Mouse (Mus musculus): Measurements from ENCODE around the gene P3h1.

The P3h1 gene

DNA sequence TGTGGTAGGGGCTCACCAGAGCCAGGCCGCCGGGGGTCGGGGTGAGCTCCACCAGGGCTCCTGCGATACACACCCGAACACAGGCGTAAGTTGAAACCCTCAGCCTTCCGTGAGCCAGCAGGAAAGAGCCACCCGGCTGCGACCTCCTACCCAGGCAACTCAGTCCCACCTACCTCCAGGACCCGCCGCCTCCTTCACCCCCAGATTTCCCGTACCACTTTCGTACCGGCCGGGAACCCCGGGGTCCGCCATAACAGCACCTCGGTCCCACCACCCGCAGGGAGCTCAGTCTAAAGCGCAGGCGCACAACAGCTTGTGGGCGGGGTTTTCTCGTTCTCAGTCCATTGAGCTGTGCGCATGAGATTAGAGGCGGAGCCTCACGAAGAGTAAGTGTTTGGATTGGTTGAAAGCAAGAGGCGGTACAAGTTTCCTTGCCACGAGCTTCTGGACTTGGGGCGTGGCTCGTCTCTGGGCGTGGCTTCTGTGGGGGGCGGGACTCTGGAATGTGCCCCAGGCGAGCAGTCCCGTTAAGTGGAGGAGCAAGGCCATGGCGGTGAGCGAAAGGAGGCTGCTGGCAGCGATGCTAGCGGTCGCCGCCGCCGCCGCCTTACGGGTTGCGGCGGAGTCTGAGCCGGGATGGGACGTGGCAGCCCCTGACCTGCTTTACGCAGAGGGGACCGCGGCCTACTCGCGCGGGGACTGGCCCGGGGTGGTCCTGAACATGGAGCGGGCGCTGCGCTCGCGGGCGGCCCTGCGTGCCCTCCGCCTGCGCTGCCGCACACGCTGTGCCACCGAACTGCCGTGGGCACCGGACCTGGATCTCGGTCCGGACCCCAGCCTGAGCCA is at the start of gene P3h1, which contains the start of gene AU022252:
Gene P3h1 (plus strand): TSS at position 506 of the 846 bp plus-strand sequence.
Gene AU022252 (minus strand): TSS at position 303 of the 846 bp plus-strand sequence.
- peak; percentile 100 for DNase-seq

GRCm38 (mm10) chr4:119183525-119183924 is 49.2 kb upstream of the P3h1 start:
- DNase-seq = no peak

- DNase-seq = no peak
Measured at GRCm38 (mm10) chr4:119185771-119186170, 46.9 kb upstream of the P3h1 start.

DNA sequence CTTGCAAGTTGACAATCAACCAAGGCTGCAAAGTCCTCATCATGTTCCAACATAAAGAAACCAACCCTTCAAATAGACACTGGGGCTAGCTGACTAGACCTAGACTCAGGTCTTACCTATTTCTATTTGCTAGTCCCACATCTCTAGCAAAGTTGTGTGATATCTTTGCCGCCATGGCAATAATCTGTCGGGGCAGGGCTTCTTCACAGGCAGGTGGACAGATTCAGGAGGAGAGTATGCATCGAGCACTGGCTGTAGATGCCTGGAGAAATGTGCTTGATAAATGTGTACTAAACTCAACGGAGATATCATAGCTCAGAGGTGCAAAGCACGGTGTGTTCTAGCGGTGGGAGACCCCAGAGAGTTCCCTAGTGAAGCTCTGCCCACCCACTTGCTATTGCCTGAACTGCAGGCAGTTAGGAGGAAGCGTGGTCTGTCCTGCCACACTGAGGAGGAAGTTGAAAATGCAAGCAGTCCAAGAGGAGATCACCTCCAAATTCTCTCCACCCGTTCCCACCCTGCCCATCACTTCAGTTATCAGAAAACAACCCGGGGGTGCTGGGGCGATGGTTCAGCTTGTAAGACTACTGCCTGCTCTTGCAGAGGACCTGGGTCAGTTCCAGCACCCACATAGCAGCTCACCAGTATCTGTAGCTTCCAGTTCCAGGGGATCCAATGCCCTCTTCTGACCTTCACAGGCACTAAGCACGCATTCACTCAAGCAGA is 44.5 kb upstream of the P3h1 start:
- no peak for DNase-seq

DNA sequence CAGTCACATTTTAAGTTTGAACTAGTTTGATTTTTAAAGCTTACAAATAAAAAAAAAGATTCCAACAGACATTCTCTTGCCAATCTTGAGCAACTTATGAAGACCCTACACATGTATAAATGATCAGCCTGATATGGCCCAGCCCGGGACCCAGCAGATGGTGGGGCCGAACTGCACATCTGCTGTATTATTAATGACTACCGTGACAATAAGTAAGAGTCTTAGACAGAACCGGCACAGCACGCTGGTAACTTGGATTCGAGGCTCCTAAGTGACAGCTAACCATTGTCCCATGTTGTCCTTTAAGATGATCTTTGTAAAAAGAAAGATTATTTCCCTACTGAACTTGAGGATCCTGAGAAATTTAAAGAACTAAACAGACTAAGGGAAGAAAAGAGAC is 43.3 kb upstream of the P3h1 start:
- DNase-seq = no peak

DNA sequence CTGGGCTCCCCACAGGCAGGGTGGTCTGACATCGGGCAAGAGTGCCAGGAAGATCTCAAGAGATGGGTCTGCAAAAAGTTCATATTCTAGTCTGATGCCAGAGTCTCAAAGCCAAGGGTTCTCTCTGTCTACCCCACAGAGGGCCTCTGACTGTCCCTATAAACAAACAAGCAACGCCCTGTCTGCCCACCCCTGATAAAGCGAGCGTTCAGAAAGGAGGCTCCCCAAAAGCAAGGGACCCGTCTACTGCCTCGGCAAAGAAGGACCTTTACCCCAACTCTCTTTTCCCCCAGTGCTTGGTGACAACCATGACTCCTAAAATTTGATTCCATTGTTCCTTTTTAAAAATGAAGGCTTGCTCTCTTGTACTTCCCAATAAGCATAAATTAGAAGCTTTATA is 42.9 kb upstream of the P3h1 start, which contains the start of gene Ermap:
Gene Ermap (minus strand): TSS at position 148 of the 400 bp plus-strand sequence.
- no peak for DNase-seq

DNA sequence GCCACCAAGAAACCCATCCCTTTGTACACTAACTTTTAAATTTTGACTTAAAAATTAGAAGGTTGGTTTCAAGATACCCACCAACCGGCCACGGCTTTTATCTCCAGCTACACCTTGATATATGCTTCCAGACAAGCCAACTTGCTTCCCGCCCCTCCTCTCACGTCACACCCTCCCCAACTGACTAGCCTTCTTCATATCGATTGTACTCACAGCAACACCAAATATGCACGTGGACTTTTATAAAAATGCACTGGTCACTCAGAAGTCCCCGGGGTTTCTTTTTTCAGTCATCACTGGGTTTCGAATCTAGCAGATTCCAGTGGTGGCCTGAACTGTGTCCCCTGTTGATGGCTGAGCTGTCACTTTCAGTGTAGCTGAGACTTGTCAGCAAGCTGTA is 42.1 kb upstream of the P3h1 start:
- no peak for DNase-seq

DNA sequence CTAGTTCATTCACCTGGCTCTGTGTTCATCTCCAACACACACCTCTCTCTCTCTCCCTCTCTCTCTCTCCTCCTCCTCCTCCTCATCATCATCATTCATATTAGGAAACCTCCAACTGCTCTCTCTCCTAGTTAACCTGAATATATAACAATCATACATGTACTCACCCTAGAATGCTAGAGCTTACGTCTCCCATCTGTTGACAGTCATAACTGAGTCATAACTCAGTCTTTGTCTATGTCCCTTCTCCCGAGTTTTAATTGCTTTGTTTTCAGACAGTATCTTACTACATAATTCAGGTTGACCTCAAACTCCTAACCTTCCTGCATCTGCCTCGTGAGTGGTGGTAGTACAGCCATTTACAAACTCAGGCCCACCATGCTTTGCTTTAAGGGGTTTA is 41.4 kb upstream of the P3h1 start:
- DNase-seq = no peak

GRCm38 (mm10) chr4:119192757-119193156 is 40.0 kb upstream of the P3h1 start:
- DNase-seq = no peak

GRCm38 (mm10) chr4:119194909-119195581 is 37.7 kb upstream of the P3h1 start, which contains the start of gene Svbp:
Svbp (plus strand) TSS chr4:119195306.
- DNase-seq = peak; percentile 75 to 83

DNA sequence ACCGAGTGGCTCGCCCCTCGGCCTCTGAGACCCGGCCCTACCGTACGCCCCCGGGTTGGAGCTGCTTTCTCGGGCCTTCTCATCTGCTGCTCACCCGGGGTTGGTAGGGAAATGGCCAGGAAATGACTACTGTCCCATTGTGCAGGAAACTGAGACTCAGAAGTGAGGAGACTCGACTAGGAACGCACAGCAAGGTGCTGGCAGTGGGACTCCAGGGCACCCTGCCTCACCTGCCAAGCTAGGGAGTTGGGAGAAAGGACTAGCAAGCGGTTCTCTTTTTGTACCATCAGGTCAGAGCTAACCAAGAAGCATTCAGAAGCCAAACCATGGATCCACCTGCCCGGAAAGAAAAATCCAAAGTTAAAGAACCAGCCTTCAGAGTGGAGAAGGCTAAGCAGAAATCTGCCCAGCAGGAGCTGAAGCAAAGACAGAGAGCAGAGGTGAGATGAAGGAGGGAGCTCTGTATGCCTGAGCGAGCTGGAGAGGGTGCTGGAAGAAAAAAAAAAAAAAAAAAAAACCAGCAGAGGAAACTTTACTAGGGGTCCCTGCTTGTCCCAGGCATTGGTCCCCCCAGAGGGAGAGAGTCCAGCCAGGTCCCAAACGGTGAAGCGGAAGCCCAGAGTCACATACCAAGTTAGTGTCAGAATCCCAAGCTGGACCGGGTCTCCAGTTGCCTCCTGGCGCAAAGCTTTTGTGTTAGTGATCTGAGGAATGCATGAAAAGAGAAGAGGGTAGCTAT is 37.0 kb upstream of the P3h1 start:
- DNase-seq = peak in 1 of 2 experiments; percentile 26

- DNase-seq = no peak
Measured at GRCm38 (mm10) chr4:119198105-119198504, 34.6 kb upstream of the P3h1 start.

GRCm38 (mm10) chr4:119204672-119205071 is 28.0 kb upstream of the P3h1 start:
- DNase-seq = peak; percentile 25 to 68

DNA sequence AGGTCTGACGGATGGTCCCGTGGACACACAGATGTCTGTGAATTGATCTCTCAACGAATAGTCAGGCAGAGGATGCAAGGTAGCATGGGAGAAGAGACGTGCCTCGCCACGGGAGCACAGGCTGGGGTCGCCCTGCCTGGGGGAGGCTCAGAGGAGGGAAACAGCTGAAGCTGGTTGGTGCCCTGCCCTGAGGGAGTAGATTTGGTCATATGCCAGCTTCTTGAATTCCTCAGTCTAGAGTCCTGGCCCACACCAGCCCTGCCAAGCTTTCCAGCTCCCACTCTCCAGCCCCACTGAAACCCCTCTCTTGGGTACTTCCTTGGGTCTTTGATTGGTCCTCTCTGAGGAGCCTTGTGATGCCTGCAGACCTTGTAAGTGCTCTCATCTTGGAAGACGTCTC is 16.0 kb upstream of the P3h1 start:
- DNase-seq = no peak

DNA sequence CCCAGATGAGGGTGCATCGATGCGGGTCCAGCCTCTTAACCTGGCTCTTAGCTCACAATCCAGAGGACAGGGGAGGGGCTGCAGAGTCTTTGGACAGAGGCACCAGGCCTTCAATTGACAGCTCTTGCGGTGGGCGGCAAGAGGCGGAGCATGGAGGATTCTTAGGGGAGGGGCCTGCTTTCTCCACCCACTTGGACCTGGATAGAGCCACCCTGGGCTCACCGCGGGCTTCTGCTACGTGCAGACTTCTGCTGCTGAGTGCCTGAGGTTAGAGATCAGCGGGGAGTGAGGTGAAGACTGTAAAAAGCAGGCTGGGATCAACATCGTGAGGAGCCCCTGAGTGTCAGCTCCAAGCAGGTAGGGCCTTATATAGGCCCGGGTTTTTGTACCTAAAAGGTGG is 14.5 kb upstream of the P3h1 start, which contains the start of gene Tmem269:
Gene Tmem269 (minus strand): TSS at position 49 of the 400 bp plus-strand sequence.
- DNase-seq = no peak

GRCm38 (mm10) chr4:119223696-119224095 is 9.0 kb upstream of the P3h1 start:
- peak; percentile 27 to 41 for DNase-seq

- no peak for DNase-seq
Measured at GRCm38 (mm10) chr4:119224534-119224933, 8.2 kb upstream of the P3h1 start.

DNA sequence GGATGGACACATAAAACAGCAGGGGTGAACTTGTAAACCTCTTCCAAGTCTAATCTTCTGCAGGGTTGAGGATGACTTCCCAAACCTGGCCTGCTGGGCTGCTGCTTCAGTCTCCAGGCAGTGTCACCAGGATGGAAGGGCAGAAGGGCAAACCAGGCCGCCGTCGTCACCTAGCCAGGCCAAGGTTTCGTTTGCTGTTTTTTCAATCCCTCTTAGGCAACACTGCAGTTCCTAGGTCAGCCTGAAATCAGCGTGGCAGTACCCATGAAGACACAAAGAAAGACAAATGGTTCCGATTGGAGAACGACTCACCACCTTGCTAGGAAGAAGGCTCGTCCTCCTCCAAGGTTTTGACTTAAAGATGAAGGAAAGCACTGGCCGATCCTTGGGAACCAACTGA is 7.0 kb upstream of the P3h1 start:
- no peak for DNase-seq

GRCm38 (mm10) chr4:119226751-119227150 is 6.0 kb upstream of the P3h1 start:
- DNase-seq = no peak

DNA sequence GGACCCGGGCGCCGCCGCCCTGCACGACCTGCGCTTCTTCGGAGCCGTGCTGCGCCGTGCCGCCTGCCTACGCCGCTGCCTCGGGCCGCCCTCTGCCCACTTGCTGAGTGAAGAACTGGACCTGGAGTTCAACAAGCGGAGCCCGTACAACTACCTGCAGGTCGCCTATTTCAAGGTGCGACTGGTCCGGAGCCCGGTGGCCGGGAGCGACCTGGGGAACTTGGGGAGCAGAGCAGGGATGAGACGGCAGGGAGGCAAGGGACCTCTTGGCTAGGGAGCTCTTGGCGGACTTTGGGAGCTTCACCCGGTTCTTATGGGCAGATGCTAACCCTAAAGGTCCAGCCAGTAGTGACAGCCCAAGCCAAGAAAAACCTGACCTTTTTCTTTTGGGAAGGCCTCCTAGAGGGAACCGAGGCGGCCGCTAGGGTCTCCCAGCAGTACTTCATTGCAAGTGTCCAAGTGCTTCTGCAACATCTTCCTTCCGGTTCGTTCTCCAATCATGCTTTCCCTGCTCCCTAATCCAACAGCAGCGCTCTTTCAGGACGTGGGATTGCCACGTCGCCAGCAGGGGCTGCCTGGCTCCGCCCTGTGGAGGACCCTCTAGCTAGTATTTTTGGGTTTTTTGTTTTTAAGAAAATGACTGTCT is 664 bp downstream of the P3h1 start:
- DNase-seq = peak in 1 of 2 experiments; percentile 47

- DNase-seq = no peak
Measured at GRCm38 (mm10) chr4:119234348-119234747, 1.6 kb downstream of the P3h1 start.

DNA sequence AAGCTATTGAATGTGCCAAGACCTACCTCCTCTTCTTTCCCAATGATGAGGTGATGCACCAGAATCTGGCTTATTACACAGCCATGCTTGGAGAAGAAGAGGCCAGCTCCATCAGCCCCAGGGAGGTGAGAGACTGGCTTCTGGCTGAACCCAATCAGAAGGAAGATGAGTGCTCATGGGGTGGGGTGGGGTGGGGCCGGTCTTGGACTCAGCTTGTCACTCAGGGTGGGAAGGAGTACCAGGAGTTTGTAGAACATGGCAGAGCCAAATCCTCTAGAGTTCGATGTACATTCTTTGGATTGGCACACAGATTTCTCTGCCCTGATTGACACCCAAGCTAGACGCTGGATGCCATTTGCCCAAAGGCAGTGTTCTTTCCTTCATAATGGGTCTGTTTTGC is 5.9 kb downstream of the P3h1 start:
- DNase-seq = no peak

Measured in kidney, adult 8-10 months (tissue).